Mouse (Mus musculus) adrenal gland, postnatal 36 days (tissue): ENCODE measurements around the gene Rnf213. TPM values are rescaled to one million over a fixed set of nuclear protein-coding genes. Genes with fewer than 3 reads are reported as not detected.

Experiments
- DNase-seq, 2 experiments: peaks; one replicate each; pipeline ENCODE4 v3.0.0; 2021; ENCODE audit warnings: mixed read lengths in 1 of 2
- total RNA-seq, 2 experiments: library from RNA; stranded (reverse); gene quantifications; 2 replicates each; pipeline ENCODE4 v1.2.3; 2021

The Rnf213 gene
- total RNA-seq, 2 experiments from 2014 or later, result 37.3 to 40.3 TPM

DNA sequence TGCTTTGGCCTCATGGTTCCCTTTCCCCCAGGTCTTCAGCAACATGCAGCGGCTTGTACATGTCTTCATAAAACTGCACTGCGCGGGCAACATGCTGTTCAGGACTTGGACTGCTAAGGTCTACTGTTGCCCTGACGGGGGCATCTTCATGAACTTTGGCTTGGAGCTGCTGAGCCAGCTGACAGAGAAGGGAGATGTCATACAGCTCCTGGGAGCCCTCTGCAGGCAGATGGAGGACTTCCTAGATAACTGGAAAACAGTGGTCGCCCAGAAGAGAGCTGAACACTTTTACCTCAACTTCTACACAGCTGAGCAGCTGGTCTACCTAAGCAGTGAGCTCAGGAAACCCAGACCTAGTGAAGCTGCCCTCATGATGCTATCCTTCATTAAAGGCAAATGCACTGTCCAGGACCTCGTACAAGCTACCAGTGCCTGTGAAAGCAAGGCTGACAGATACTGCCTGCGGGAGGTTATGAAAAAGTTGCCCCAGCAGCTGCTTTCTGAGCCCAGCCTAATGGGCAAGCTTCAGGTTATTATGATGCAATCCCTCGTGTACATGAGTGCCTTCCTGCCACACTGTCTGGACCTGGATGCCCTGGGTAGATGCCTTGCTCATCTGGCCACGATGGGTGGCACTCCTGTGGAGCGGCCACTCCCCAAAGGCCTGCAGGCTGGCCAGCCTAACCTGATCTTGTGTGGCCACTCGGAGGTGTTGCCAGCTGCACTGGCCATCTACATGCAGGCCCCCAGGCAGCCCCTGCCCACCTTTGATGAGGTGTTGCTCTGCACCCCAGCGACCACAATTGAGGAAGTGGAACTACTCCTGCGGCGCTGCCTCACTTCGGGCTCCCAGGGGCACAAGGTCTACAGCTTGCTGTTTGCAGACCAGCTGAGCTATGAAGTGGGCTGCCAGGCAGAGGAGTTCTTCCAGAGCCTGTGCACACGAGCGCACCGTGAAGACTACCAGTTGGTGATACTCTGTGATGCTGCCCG, 43.3 kb downstream of the Rnf213 start:
- no peak for DNase-seq

DNA sequence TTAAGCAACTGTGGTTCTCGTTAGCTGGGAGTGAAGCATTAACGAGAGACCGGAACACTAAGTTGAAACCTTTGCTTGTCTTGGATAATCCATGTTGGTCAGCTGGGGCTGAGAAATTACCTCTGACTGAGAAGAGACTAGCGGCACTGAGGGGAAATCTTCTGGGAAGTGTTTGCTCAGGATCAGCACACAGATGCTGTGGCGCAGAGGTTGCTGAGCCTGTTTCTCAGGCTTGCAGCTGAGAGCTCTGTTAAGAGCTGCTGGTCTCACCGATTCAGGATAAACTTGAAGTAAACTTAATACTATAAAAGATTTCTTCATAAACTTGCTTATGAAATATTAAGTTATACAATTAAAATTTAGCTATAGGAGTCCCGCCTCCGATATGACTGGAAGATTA, 45.9 kb downstream of the Rnf213 start:
- no peak for DNase-seq

DNA sequence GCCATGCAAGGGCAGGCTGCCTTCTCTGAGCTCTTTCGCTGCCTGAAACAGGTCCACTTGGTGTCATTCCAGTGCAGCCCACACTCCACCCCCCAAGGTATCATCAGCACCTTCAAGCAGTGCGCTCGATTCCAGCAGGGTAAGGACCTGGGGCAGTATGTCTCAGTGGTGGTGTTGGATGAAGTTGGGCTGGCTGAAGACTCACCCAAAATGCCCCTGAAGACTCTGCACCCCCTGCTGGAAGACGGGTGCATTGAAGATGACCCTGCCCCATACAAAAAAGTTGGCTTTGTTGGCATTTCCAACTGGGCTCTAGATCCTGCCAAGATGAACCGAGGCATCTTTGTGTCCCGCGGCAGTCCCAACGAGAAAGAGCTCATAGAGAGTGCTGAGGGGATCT, 49.3 kb downstream of the Rnf213 start:
- DNase-seq, result no peak

DNA sequence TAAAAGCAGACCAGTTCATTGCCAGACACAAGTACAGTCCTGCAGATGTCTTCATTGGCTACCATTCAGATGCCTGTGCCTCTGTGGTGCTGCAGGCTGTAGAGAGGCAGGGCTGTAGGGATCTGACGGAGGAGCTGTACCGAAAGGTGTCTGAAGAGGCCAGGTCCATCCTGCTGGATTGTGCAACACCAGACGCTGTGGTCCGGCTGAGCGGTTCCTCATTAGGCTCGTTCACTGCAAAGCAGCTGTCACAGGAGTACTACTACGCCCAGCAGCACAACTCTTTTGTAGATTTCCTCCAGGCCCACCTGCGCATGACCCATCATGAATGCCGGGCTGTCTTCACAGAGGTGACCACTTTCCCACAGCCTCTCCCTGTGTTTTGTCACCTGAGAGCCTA, 50.5 kb downstream of the Rnf213 start:
- DNase-seq, result no peak

DNA sequence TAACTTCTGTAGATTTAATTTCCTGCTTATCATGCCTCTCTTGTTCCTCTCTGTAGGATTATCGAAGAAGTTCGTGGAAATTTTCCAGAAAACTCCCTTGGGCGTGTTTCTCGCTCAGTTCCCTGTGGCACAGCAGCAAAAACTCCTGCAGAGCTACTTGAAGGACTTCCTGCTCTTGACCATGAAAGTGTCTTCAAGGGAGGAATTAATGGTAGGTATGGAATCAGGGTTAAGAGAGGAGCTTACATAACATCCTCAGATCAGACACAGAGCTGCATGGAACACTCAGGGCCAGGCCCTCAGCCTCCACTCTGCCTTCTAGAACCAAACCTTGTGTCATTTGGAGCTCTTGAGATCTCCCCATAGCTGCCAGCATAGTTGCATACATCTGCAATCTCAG, 63.2 kb downstream of the Rnf213 start:
- DNase-seq, result no peak

DNA sequence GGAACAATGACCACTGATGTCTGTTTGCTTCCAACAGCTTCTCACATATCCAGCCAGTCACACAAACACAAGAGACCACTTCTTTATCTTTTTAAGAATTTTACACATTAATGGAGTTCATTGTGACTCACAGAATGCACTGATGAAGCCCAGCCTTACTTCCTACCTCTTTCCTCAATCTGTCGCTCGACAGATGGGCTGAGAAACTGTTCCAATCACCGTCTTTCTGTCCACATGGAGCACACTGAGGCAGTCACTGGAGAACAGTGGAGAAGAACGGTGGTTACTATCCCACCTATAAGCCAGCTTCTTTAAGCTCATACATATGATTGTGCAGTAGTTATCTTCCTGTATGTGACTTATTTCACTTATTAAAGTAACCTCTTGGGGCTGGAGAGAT, 85.0 kb downstream of the Rnf213 start:
- DNase-seq, result no peak

DNA sequence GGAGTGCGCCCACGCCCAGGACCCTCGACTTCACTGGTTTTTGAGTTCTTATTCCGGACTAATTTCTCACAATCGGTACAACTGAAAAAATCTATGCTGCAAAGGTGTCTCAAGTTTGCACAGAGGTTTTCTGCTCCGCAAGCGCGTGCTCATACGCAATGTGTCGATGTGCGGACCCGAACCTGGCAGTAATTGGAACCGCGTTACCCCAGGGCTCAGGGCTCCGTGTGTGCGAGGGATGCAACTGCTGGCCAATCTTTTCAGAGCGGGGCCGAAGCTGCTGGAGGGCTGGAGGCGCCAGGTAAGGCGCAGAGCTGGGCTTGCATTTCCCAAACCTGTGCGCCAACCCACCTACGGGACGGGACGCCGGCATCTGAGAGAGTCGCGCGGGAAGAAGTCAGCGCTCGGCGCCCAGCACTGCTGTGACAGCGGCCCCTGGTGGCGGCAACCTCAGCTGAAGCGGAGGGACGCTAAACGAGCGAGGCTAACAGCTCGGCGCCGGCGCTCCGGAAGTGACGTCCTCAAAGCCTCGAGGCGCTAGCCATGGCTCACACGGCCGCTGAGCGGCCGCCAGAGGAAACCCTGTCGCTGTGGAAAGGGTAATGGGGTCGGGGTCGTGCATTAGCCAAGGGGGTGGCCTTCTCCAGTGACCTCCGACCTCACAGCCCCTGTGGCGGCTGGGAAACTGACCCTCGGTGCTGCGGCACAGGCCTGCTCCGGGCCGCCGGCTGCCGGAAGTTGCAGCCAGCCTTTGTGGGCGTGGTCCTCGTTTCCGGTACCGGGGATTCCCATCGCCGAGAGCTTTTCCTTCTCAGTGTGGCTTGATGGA, 98.2 kb downstream of the Rnf213 start, which contains the start of gene Endov:
Endov (plus strand) TSS at position 487 of the 829 bp plus-strand sequence.
- peak; percentile 99 to 100 for DNase-seq

DNA sequence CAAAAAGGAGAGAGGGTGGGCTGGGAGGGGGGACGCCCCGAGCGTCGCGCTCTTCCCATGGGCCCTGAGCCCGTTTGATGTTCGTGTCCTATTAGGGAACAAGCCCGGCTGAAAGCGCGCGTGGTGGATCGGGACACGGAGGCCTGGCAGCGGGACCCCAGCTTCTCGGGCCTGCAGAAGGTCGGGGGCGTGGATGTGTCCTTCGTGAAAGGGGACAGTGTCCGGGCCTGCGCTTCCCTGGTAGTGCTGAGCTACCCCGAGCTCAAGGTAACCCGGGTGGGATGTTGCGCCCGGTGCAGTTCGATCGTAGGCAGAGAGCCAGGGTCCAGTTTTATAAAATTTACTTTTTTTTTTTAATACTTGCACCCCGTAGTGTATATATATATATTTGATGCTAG, 98.8 kb downstream of the Rnf213 start:
- DNase-seq, result no peak

DNA sequence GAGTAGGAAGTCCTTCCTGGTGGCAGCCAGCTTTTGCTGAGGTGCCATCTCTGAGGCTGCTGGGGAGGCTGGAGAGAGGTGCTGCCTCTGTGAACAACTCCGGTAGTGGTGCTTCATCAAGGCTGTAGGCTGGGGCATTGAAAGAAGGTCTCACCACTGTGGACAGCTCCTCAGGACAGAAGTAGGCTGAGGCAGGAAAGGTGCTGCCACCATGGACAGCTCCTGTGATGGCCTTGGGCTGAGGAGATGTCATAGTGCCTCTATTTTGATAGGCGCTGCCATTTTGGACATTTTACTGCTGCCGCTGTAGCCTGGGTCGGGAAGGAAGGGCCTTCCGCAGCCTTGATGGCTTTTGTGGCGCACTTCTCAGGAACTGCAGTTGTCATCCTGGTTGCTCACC, 99.9 kb downstream of the Rnf213 start:
- no peak for DNase-seq

DNA sequence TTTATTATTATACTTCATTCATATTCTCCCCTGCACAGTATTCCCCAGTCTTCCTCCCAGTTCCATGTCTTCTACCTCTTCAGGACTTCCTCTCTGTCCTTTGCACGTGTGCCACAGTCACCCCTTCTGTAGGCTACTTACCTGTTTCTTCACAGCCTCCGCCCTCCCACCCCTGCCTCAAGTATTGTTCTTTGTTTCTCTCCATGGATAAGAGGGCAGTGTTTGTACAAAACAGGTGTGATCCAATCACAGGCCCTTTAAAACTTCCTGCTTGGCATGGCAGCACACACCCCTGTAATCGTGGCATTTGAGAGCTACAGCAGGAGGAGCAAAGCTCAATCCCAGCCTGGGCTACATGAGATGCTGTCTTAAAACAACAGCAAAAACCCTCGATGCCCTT, 100.6 kb downstream of the Rnf213 start:
- no peak for DNase-seq

DNA sequence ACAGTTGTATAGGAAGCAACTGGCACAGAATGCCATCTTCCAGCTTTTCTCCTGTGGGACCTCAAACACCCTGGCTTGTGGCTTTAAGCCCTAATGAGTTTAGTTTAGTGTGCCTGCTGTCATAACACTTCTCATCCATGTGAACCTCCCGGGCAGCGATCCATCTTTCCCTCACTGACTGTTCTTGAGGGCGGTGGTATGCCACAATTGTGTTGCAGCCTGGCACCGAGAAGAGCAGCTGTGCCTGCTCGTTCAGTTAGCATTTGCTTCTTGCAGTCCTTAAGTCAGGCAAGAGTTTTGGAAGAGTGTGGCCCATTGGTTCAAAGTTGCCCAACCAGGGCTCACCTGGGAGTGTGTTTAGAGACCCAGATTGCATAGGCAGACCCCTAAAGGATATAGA, 103.2 kb downstream of the Rnf213 start:
- DNase-seq, result no peak

DNA sequence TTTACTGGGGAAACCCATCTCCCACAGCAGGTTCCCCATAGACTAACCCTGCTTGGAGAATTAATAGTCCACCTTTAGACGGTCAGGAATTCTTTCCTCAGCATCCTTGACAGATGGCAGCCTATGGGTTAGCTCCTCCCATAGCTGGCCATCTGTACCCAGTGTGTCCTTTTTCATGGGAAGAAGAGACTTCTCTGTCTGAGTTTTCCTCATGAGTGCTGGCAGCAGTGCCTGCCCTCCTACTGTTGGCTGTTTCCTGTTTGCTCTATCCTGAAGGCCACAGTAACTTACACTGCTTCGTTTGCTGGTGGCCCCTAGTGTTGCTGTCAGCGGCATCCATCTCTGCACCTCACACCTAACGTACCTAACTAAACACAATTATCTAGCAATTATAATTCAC, 104.6 kb downstream of the Rnf213 start:
- DNase-seq, result no peak

DNA sequence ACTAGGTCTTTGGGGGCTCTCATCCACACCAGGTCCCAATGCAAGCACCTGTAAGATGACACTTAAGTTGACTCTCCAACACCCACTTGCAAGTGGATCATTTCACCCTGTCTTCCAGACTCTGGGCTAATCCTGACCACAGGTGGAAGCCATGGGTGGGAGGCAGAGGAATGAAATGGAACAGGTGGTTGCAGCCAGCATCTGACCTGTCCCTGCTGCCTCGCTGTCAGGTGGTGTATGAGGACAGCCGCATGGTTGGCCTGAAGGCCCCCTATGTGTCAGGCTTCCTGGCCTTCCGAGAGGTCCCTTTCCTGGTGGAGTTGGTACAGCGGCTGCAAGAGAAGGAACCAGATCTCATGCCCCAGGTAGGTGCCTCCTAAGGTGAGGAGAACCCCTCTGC, 106.4 kb downstream of the Rnf213 start:
- DNase-seq, result no peak

DNA sequence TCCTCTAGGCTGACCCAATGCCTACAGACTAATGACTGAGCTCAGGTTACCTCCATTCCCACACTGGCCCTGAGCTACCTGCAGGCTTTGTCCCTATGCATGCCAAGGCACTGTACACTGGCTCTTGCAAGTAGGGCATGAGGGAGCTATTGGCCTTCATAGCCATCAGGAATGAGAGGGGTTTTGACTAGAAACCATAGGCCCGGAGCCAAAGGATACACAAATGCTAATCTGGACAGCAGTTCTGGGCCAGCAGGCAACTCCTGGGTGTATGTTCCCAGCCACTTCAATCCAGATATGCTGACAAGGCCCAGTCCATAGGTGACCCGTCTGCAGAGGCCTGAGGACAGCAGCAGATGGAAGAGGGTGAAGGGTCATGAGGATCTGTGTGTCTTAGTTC, 107.1 kb downstream of the Rnf213 start:
- DNase-seq, result no peak

DNA sequence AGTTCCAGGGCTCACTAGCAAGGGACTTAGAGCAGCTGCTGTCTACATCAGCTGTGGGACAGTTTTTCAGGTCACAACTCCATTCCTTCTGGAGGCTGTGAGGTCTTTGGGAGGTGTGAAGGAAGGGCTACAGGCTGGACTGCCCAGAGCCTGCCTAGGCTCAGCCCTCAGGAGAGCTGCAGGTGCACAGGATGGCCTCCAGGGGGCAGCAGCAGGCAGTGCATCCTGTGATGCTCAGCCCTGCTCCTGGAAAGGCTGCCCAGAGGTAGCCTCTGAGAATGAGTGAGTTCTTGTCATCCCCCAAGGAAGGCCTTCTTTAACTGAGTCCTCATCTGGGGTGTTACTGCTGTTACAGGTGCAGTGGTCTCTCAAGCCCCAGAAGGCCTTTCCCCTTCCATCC, 110.8 kb downstream of the Rnf213 start:
- DNase-seq, result peak; percentile 72 to 87

DNA sequence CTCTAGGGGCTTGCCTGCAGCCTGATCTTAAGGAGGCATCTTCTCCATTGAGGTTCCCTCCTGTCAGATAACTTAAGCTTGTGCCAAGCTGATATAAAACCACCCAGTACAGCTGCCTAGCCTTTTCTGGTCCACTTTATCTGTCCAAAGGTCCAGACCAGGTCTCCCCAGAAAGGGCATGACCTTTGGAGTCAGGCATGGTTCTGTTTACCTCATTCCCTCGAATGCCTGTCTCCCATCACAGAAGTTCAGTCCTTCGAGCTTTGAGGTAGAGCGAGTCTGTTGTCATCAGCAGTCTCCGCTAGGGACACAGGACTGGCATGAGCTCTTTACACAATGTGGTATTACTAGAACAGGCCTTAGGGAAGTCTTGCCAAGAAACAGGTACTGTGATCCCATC, 113.5 kb downstream of the Rnf213 start:
- no peak for DNase-seq

DNA sequence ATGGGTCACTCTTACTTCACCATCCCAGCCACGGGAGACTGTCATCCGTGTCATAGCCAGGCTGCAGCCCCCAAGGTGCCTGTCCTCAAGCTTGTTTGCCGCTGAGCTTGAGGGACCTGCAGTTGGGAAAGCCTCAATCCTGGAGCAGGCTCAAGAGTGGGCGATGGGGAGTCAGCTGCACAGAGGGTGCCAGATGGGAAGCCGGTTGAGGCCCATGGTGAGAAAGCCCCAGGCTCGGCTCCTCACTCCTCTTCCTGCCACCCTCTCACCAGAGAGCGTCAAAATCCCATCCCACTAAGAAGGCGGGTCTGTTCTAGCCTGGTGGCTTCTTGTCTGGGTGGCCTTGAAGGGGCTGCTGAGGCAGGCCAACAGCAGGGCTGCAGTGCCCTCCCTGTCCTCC, 114.9 kb downstream of the Rnf213 start:
- no peak for DNase-seq

DNA sequence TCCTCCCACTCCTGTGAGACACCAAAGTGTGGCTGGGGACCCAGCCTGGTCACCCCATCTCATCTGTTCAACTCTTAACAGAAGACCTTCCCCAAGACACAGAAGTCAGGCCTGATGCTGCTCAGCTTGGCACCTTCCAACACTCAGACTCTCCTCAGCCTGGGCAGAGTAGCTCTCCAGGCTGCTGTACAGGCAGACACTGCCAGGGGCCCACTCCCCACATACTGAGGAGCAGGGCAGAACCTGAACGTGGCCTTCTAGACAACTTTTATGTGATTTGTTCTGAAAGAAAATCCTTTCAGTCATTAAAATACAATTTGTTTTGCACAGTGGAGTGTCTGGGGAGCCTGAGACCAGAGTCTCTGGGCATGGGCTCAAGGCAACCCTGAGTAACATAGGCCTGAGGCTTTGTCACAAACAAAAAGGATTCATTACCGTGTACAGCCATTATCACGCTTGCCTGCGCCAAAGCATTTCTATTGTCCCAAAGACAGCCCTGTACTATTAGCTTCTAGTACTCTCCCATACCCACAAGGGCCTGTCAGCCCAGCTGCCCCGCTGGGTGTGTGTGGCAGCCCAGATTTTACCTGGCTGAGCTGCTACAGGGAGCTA, 116.4 kb downstream of the Rnf213 start:
- DNase-seq, result no peak

DNA sequence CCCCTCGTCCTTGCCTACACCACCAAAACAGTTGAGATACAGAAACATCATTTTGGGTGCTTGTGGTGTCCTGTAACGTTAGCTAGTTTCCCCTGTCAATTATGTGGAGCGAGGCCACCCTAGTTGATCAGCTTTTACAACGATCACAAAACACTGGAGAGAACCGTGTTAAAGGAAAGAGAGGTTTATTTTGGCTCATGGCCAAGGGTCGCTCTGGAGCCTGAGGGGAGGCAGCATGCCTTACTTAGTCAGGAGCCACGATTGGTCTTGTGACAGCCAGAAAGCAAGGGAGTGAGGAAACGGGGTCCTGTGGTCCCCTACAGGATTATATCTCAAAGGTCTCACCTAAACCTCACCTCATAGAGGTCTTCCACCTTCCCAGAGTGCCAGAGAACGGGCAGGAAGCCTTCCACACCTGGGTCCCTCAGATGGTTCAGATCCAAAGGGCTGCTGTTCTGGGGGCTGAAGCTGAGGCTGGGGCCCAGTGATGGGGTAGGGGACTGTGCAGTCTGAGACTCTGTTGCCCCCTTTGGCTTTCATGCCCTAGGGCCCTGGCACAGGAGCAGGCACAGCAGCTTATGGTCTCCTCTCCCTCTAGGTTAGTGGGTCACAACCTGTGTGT, 120.2 kb downstream of the Rnf213 start:
- DNase-seq, result no peak

DNA sequence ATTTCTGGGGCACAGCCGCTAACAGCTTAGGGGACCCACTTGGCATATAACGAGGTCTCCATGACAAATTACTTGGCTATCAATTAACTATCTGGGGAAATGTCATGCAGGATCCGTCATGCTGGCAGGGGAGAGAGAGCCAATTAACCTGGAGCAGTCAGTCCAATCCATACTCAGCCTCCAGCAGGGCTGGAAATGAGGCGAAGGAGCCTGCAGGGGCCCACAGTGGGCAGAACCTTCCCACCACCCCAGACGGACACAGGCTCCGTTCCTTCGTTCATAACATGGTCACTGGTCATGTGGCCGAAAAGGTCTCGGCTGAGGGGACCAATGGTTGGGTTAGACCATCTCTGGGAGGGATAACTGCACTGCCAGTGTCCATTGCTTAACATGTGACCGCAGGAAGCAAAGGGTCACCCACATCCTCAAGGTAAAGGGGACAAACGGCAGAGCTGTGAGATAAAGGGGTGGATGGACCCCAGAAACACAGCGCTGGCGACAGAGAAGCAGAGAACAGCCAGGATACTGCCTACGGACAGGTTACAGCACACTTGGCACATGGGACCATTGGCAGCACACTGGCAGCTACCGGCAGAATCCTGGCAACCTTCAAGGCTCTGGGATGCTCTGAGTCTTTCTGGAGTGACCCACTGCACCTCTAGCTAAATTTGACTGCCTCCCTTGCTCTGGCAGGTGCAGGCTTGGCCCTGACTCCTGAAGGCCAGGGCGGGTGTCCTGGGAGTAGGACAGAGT, 121.4 kb downstream of the Rnf213 start:
- DNase-seq, result no peak

DNA sequence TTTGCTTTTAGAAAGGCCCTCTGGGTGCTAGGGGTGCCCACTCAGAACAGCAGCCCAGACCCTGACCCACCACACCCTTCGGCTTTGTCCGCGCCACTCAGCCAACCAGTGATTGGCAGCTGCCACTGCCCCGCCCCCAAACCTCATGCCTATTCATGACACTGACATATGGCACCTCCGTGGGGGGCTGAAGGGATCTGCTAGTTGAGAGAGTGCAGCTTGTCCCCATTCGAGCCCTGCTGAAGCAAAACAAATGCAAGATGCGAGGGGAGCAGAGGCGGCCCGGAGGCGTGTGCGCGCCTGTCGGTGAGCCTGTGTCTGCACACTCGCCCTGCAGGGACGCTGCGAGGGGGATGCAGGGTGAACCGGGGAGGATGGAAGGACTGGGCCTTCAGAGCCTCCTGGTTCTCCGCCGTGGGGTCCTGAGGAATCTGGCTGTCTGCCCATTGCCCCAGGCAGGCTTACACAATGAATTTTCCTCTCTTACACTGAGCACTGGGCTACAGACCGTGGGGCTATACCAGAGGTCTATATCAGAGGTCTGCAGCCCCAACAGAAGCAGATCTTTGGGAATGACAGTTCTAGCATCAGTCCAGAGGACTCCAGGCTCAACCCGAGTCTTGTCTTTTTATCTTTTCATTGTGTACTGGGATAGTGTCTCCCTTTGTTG, 122.2 kb downstream of the Rnf213 start:
- DNase-seq, result no peak
